Mouse (Mus musculus) inflammation-experienced regulatory T-cells, adult 6 months (primary cell): ENCODE measurements around the gene Ccdc148. TPM values are rescaled to one million over a fixed set of nuclear protein-coding genes. Genes with fewer than 3 reads are reported as not detected.
A peak's percentile ranks its signal among the peaks of the same experiment; 100 is the strongest.

ENCODE experiments used
- ATAC-seq: one replicate; pipeline ENCODE4 v1.8.0; 2017
- polyA plus RNA-seq, 3 experiments: library from polyadenylated mRNA; unstranded; fragments of 100-300 nt; shearing (Covaris generic); gene quantifications; one replicate each; pipeline ENCODE4 v1.2.1; 2017

Gene Ccdc148
- polyA plus RNA-seq, 3 experiments from 2014 or later = 0.66 to 1.6 (median 1.1) TPM

DNA sequence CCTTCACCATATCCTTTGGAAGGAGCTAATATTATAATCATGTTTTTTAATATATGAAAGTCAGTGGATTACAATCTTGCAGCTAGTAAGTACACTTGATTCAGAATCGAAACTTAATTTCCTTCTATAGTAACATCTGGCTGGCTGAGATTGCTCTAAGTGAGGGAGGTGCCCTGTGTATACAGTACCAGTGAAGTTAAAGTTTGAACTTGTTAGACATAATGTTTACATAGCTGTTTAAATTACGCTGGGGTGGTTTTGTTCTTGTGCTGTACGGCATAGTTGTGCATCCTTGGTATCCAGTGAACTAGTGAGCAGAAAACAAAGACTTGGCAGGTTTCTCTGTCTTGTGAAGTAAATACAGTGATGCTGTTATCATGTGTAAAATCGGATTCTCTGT is 18.5 kb upstream of the Ccdc148 start:
- ATAC-seq = no peak

DNA sequence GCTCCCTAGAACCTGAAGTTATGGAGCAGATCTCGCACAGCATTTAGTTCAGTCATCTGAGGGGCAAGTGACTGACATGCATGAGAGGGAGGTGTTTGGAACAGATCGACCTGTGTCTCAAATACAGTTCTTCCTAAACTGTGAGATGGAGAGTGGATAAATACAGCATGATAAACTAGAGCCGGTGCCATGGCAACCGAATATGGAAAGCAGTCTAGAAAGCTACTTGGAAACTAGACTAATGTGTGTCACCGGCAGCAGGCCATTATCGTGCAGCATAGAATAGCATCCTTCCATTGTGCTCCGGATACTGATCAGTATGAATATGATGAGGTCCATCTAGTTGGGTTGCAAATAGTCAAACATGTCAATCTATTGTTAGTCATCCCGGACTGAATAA is 17.7 kb upstream of the Ccdc148 start:
- no peak for ATAC-seq

DNA sequence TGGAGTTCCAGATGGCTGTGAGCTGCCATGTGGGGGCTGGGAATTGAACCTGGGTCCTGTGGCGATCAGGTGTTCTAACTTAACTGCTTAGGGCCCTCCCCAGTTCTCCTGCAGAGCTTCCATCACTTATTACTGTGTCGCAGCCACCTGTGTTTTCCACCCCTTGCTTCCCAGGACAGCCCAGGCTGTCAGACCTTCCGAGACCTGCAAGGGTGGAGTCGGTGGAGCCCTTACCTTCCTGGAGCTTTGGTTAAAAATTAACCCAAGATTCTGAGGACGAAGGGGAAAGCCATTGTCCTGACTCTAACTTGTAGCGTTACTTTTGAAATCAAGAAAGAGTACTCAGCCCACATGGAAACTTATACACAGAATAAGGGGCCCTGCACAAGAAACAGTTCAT is 15.4 kb upstream of the Ccdc148 start:
- no peak for ATAC-seq

DNA sequence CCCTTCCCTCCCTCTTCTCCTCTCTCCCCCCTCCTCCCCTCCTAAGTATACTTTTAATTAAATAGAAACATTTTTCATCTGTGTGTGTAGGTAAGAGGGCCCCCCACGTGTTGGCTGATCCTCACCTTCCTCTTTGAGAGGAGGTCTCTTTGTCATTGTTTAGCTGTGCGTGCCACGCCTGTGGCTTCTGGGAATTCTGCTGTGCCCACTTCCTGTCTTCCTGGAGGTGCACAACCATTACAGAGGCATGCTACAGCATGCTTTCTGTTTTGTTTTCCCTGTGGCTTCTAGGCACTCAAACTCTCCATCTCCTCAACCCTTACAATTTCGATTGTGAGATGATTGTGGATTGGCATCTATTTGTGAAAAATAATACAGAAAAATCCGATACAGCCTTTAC is 11.1 kb upstream of the Ccdc148 start:
- peak; percentile 60 for ATAC-seq

DNA sequence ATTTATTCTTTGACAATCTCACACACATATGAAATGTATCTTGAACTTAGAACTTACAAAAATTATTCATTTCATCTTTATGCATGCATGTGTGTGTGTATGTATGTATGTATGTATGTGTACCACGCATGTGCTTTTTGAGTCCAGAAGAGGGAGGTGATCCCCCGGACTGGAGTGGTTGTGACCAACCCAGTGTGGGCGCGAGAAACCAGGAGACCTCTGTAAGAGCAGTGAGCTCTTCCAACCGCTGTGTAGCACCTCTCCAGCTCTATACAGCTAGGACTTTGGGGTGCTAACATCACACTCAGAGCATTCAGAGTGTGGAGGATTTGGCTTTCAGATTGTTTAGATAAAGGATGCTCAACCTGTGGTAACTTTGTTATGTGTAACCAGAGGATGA is 10.1 kb upstream of the Ccdc148 start:
- no peak for ATAC-seq

DNA sequence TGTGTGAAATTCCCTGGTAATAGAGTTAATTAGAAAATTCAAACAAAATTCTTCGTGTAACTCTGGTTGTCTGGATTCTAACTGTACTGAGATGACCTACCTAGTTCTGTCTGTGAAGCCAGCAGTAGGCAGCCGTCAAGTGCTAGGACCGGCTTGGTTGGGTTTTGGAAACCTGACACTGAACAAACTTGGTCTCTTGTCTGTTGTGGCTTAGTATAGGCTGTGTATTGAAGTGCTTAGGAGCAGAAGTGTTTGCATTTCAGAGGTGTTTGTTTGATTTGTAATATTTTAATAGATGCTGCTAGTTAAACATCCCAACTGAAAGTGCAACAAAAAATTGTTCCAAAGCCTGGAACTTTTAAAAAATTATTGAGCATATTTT is 9.7 kb upstream of the Ccdc148 start:
- no peak for ATAC-seq

DNA sequence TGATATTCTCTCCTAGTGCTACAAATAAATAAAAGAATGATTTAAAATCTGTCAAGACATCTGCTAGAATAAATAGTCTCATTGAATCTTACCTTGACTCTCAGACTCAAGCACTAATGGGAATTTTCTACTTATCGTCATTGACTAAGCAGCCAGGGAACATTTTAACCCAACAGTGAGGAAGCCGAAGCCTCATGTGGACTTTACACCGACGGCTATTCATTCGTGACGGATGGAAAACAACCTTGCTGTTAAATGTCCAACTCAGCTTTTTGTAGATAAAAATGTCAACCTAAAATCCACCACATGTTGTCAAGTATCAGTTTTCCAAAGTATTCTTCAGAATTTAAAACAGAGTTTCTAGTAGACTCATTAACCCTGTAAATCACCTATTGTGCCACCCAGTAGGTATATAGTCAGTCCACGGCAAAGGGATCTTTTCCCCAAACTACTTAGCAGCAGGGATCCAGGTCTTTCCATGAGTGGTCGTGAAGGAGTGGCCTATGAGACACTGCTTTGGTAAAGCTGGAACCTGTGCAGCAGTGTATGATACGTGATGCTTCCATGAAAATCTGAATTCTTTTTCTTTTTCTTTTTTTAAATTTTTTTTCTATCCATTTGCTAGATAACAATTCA is 9.2 kb upstream of the Ccdc148 start:
- ATAC-seq = no peak

DNA sequence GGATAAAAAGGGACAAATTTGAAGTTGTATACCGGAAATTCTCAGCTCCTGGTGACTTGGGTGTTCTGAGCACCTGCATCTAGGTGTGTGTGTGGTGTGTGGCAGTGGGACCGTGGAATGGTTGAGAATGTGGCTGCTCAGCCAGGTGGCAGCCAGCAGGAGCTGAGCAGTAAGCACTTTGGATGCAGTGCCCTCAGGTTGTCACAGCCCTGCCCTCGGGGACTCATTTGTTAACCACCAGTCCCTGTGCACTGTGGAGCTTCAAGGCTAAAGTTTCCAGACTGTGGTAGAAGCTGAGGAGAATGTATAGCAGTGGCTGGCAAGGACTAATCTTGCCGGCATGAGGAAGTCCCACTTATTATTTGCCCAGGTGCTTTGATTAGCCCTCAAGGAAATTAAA is 7.3 kb upstream of the Ccdc148 start:
- ATAC-seq = no peak

DNA sequence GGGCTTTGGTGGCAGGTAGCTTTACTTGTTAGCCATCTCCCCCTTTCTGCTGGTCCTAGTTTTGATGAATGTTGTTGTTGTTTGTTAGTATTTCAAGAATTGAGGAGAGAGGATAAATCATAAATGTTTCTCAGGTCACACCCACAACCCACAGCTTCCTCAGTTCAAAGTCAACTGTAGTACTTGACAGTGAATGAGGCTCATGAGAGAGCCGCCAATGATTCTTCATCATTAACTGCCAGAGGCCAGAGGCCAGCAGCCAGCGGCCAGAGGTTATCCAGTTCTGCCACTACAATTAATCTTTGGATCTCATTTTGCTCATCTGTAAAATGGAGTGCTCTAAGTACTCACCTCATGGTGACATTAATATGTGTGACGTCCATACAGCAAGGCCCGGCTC is 6.5 kb upstream of the Ccdc148 start:
- ATAC-seq = no peak

DNA sequence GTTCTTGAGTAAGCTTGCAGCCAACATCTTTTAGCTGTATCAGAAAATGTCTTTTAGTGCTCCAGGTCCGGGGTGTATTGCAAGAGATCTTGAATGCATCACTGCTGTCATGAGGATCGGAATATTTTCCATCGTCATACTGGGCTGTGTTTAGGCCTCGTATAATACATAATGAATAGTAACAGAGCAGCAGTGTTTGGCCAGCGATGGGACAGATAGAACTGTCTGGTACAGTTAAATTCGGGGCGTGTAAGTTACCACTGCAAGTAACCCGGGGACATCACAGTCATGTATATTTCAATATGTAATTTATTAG is 1.8 kb upstream of the Ccdc148 start:
- no peak for ATAC-seq

DNA sequence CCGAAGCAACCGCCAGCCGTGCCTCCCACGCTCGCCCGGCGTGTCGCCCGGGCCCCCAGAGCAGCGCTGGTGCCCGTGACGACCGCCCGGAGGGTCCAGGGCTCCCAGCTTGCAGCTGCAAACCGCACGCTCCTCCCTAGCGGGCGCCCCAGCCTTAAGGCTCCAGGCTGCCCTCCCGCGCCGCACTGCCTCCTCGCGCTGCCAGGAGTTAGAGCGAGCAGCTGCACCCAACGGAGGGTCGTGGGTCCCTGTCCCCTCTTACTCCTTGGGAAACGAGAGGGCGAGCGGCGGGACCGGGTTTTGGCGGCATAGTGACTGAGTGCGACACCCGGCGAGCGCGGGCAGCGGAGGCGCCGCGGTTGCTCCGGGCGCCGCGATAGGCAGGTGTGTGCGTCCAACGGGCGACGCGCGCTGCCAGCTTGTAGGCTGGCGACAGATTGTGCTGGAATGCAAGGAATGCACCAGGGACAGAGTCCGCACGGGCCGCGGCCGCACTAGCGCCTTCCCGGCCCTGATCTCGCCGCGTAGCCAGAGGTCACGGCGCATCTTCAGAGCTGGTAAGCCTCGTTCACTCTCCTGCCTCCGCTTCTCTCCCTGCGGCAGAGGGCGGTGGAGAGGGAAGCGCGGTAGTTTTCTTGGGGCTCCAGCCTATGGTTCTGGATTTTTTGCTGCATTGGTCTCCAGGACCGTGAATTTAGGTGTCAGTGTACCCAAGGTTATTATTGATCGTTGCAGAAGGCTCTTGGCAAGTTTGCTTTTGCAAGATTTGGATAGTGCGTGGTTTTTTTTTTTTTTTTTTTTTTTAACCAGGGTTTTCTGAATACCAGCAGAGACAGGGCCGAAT is 1.2 kb upstream of the Ccdc148 start:
- peak; percentile 29 for ATAC-seq

DNA sequence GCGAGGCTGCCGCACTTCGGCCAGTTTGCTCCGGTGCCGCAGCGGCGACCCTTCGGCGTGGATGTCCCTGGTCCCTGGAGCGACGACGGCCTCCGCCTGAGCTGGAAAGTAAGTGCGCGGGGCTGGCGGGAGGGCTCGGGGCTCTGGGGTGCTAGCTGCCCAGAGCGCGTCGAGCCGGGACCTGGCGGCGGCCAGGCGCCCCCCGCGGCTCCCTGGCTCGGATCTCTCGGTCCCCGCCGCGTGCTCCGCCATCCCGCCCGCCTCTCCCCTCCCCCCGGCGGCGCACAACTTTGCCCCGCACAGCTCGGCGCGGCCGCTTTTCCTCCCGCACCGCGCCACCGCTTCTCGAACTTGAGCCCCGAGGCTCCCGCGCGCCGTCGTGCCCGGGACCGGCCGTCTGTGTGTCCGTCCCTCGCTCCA is 548 bp upstream of the Ccdc148 start:
- peak; percentile 8 for ATAC-seq

DNA sequence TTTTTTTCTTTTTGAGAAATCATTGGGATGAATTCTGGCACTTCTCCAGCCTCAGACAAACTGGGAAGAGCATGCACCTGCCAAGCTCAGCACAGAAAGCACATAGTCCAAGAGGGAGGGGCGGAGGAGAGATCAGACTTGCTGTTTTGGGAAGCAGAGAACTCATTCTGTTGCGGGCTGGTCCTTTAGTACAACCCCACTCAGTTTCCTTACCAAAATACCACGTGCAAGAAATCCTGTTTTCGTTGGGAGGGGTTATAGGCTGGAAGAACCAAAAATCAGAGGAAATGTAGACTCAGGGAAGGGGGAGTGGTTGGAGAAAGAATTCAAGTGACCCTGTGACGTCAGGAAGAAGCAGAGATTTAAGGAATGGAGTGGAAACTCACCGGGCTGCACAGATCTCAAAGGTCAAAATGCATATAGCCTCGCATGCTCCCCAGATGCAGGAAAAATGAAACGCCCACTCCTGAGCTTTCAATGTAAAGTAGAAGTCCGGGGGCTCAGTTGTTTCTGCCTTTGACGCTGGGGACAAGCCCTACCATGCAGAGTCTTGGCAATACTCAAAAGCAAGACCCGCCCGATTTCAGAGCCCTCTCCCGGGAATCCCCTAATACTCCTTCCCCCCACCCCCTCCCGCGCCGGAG is 400 bp downstream of the Ccdc148 start:
- peak; percentile 20 for ATAC-seq

DNA sequence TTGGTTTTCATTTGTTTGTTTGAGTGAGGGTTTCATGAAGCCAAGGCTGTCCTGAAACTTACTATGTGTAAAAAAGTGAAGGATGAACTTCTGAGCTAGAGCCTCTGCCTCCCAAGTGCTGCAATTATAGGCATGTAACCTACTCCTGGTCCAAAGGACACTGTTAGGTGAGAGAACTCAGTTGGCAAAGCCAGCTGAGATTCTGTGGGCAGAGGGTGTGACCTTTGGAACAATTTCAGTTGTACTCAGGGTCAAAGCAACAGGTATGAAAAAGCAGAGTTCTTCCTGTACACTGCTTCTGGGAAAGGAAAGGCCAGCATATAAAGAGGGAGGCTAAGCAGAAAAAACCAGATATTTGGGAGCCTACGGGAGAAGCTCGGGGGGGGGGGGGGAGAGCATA is 2.4 kb downstream of the Ccdc148 start:
- ATAC-seq = no peak

DNA sequence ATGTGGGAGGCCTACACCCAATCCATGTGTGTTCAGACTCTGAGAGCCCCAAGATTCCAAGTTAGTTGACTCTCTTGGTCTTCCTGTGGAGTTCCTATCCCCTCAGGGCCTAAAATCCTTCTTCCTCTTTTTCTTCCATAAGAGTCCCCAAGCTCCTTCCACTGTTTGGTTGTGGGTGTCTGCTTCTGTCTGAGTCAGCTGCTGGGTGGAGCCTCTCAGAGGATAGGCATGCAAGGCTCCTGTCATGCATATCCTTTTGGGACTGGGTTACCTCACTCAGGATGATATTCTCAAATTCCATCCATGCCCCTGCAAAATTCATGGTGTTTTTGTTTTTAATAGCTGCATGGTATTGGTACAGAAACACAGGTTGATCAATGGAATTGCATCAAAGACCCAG is 5.1 kb downstream of the Ccdc148 start:
- ATAC-seq = no peak

DNA sequence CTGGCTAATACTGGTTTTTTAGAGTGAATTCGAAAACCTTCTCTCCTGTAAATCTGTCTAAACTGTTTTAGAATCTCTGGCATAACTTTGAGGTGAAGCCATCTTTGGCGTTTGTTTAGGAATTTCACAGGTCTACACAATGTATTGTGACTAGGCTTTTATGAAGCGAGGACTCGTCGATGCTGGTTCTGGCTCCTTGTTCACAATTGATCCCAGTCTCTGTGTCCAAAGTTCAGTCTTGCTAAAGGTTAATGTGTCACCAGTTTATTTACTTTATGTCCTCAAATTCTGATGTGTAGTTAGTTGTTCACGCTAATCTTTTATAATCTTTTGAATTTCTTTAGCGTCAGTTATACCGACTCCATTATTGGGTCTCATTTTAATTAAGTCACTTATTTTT is 29.4 kb downstream of the Ccdc148 start:
- no peak for ATAC-seq

DNA sequence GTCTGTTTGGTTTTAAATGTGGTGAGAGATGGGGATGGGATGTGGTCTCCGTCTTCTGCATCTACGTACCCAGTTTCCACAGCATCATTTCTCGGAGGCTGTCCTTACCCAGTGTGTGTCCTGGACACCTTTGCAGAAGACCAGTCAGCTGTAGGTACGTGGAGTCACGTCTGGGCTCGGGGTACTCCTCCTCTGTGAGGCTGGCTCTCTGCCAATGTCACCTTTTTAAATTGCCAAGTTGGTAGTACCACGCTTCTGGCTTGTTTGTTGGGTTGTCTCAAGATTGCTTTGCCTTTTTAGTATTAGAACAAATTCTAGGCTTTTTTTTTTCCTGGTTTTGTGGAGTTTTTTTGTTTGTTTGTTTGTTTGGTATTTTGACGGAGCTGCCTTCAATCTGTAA is 30.7 kb downstream of the Ccdc148 start:
- no peak for ATAC-seq

DNA sequence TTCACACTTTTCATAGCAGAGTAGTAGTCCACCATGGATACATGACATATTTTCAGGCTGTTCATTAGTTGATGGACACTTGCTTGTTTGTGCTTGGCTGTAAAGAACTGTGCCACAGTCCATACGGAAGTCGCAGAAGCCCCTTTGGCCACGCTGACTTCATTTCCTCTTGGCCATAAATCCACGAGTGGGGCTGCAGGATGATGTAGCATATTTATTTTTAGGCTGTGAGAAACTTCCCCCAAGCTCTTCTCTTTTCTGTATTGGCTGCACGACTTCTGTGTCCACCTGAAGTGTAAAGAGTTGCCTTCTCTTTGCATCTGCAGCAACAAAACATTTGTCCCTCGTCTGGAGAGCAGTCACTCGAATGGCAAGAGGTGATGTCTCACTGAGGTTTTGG is 31.5 kb downstream of the Ccdc148 start:
- no peak for ATAC-seq

DNA sequence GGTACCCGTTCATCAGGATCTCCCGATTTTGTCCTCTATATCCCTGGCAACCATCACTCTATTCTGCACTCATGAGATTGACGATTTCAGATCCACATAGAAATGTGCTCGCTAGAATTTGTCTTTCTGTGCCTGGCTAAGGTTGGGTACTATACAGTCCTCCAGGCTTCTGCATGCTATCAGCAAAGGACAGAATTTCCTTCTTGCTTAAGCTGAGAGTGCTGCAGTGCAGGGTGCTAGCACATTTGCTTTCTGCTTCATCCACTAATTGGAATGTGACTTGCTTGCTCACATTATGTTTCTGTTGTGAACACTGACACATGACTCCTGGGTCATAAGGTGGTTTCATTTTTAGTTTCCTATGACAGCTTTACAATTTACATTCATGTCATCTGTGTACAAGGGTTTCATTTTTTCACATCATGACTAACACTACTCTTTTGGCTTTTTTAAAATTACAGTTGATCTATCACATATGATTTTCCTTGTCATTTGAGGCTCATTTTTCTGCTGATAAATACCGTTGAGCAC is 104.8 kb downstream of the Ccdc148 start:
- ATAC-seq = peak; percentile 50

DNA sequence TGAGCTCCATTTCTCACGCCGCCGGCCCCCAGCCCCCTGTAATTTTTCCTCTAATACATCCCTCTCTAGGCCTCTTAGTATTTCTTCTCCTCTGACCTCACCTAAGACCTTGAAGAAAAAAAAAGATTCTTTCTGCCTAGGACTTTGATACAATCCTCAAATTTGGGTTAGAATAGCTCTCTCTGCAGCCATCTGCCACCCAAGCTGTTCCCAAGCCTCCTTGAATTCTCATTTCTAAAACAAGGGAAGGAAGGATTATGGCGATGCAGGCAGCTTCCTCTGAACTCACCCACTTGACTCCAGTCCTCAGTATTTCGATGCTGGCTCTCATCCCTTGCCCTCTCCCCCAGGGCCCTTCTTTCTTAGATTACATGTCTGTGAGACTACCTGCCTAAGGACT is 106.1 kb downstream of the Ccdc148 start:
- ATAC-seq = no peak

DNA sequence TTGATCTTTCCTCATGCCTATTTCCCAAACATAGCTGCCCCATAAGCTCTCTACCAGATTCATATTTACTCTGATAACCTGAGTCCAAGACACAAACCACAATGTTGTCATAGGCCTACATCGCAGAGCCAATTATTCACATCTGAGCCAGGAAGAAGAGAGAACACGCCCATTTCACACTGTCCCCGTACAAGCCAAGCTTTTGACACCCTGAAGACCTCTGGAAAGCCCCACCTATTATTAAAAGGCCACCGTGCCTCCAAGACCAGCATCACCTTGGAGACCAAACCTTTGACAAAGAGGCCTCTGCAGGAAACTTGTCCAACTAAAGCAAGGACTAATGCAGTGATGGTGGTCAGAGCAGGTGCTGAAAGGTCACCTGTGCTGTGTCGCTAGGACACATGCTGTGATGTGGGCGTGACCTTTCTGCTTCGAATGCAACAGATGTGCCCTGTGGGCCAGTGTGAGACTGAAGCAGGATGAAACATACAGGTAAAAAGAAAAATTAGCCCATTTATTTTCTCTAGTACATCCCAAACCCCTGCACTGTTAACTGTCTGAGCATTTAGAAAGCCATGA is 106.9 kb downstream of the Ccdc148 start:
- peak; percentile 35 for ATAC-seq

DNA sequence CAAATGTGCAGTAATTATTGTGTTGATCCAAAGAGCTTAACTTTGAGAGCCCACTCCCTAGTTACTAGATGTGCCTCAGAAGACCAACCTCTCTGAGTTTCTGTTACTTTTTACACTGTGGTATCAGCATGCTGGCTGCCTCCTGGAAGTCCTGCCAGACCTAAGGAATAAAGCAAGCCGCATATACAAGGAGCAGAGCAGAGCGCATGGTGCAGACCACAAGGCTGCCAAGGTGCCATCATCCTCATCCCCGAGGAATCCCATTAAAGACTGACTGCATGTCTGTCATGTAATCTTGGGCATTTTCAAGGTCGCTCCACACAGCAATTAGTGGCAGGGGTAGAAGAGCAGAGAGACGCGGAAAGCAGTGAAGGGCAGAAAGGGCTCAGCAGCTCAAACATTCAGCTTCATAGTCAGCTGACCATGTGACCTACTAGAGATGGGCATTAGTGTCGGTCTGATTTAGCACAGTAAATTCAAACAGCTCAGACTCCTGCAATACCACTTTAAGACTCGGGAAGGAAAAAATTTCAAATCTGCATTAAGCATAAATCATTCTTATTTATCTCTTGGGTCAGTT is 110.1 kb downstream of the Ccdc148 start:
- no peak for ATAC-seq

DNA sequence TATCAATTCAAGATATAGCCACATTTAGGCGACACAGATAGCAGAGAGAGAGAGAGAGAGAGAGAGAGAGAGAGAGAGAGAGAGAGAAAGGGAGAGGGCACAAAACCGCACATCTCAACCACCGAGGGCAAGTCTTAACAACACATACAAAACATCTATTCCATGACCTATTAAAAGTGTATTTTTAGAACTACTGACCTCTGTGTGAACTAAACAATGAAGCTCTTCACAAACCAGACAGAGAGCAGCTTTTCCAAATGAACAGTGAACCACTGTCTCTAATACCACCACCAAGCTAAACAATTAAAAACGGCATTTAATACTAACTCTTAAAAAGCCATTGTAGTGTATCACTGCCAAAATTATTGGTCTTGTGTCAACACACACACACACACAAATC is 110.8 kb downstream of the Ccdc148 start:
- no peak for ATAC-seq
